Mouse (Mus musculus) CH12F3 (cell line): Measurements from ENCODE around the gene Hspb3.

Experiments used
- in situ Hi-C: fragments of 300-500 bp; cut with MboI; formaldehyde crosslinking; loops from 2 replicates; pipeline ENCODE4 v1.14.3; 2020; ENCODE audit warnings: low sequenced_read_pairs

The Hspb3 gene

GRCm38 (mm10) chr13:113663151-113663779, at the start of gene Hspb3:
Gene Hspb3, minus strand, starts transcription at chr13:113663676.
- in situ Hi-C loops: no loop called here

- in situ Hi-C loops: no loop called here
Observed at GRCm38 (mm10) chr13:113713186-113713585, 49.7 kb upstream of the Hspb3 start.

GRCm38 (mm10) chr13:113706183-113706582, 42.7 kb upstream of the Hspb3 start:
- in situ Hi-C loops: no loop called here

- in situ Hi-C loops: no loop called here
Observed at GRCm38 (mm10) chr13:113701185-113701584, 37.7 kb upstream of the Hspb3 start.

- in situ Hi-C loops: loop anchor here (10.0 kb wide), 1 partner anchor 165 kb away; no protein-coding TSS in a partner anchor
Observed at GRCm38 (mm10) chr13:113699928-113700327, 36.5 kb upstream of the Hspb3 start.

GRCm38 (mm10) chr13:113699415-113699873, 36.0 kb upstream of the Hspb3 start:
- in situ Hi-C loops: loop anchor here (10.0 kb wide), 1 partner anchor 165 kb away; no protein-coding TSS in a partner anchor

- in situ Hi-C loops: loop anchor here (10.0 kb wide), 1 partner anchor 168 kb away; no protein-coding TSS in a partner anchor
Observed at GRCm38 (mm10) chr13:113696838-113697321, 33.4 kb upstream of the Hspb3 start.

GRCm38 (mm10) chr13:113693383-113693782, 29.9 kb upstream of the Hspb3 start:
- in situ Hi-C loops: loop anchor here (10.0 kb wide), 1 partner anchor 171 kb away; no protein-coding TSS in a partner anchor

GRCm38 (mm10) chr13:113691644-113692043, 28.2 kb upstream of the Hspb3 start:
- in situ Hi-C loops: loop anchor here (10.0 kb wide), 1 partner anchor 173 kb away; no protein-coding TSS in a partner anchor

GRCm38 (mm10) chr13:113689883-113690282, 26.4 kb upstream of the Hspb3 start:
- in situ Hi-C loops: loop anchor here (10.0 kb wide), 1 partner anchor 175 kb away; no protein-coding TSS in a partner anchor

GRCm38 (mm10) chr13:113686691-113687121, 23.2 kb upstream of the Hspb3 start:
- in situ Hi-C loops: no loop called here

- in situ Hi-C loops: no loop called here
Observed at GRCm38 (mm10) chr13:113682821-113683220, 19.3 kb upstream of the Hspb3 start.

GRCm38 (mm10) chr13:113680646-113681045, 17.2 kb upstream of the Hspb3 start:
- in situ Hi-C loops: no loop called here

GRCm38 (mm10) chr13:113669459-113670077, 6.1 kb upstream of the Hspb3 start:
- in situ Hi-C loops: no loop called here

GRCm38 (mm10) chr13:113663883-113664282, 407 bp upstream of the Hspb3 start:
- in situ Hi-C loops: no loop called here

GRCm38 (mm10) chr13:113661826-113662271, 1.6 kb downstream of the Hspb3 start:
- in situ Hi-C loops: no loop called here

- in situ Hi-C loops: no loop called here
Observed at GRCm38 (mm10) chr13:113660576-113661310, 2.7 kb downstream of the Hspb3 start.

- in situ Hi-C loops: no loop called here
Observed at GRCm38 (mm10) chr13:113657204-113657603, 6.3 kb downstream of the Hspb3 start.

- in situ Hi-C loops: no loop called here
Observed at GRCm38 (mm10) chr13:113656639-113657038, 6.8 kb downstream of the Hspb3 start.

GRCm38 (mm10) chr13:113655511-113655910, 8.0 kb downstream of the Hspb3 start:
- in situ Hi-C loops: no loop called here
